Mouse (Mus musculus): ENCODE data around the gene Nhlrc3. TPM values are rescaled to one million over a fixed set of nuclear protein-coding genes. Genes with fewer than 3 reads are reported as not detected.

Gene Nhlrc3
- polyA plus RNA-seq (2015; fragmentation: Nextera tagmentation; extraction: Ambion mirVana), result 9.3 and 10.6 TPM in 2 replicates

- peak within 1 kb of the TSS; percentile 91 for H3K27ac ChIP-seq (ENCODE audit: low read length)
- H3K9ac ChIP-seq (replicated peaks; ENCODE audit: low read depth, low read length), result peak within 1 kb of the TSS; percentile 87
- peak; percentile 99 for ATAC-seq
- no peaks in the 10 kb centered on the region for H3K27me3 ChIP-seq (replicated peaks; ENCODE audit: control insufficient read depth, insufficient read depth, low read length)
- peaks cover 47% of the 10 kb centered on the region for H3K4me1 ChIP-seq (replicated peaks; ENCODE audit: control insufficient read depth, insufficient read depth, low read length)
- peaks cover 3% of the 10 kb centered on the region; the same call in 1 of the 2 replicates for H3K36me3 ChIP-seq (ENCODE audit: control insufficient read depth, insufficient read depth)
- no peaks in the 10 kb centered on the region for H3K9me3 ChIP-seq (ENCODE audit: control insufficient read depth, low read length)
- peak within 1 kb of the TSS; percentile 84 for H3K4me2 ChIP-seq (ENCODE audit: low read length)
- H3K4me3 ChIP-seq (replicated peaks; ENCODE audit: low read length), result peak within 1 kb of the TSS; percentile 95
- WGBS, result 0% methylated on average over 52 of the region's 52 CpGs
These were observed at the start of gene Nhlrc3, which contains the start of gene Proser1 for GRCm38 (mm10) chr3:53463046-53463764. Nhlrc3 (minus strand) TSS chr3:53463332. Proser1 (plus strand) TSS chr3:53463666.

DNA sequence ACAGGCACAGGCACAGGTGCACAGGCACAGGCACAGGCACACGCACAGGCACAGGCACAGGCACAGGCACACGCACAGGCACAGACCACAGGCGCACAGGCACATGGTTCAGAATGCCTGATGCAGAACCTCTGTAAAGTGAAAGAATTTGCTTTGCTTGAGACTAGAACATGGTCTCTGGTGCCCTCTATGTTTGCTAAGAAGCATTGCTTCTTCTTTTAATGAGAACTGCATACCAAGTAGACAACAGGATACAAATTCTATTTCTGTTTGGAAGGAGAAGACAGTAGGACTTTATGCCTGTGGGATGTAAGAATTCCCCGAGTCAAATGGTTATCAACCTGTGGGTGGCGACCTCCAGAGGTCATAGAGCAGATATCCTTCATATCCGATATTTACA is 39.3 kb upstream of the Nhlrc3 start:
- H3K9me3 ChIP-seq (ENCODE audit: control insufficient read depth, low read length), result no peaks in the 10 kb centered on the region
- H3K4me2 ChIP-seq (ENCODE audit: low read length), result no peak overlapping the region
- no peaks in the 10 kb centered on the region for H3K27me3 ChIP-seq (replicated peaks; ENCODE audit: control insufficient read depth, insufficient read depth, low read length)
- H3K27ac ChIP-seq (ENCODE audit: low read length), result no peak overlapping the region
- no peak overlapping the region for H3K4me3 ChIP-seq (replicated peaks; ENCODE audit: low read length)
- H3K4me1 ChIP-seq (replicated peaks; ENCODE audit: control insufficient read depth, insufficient read depth, low read length), result no peaks in the 10 kb centered on the region
- H3K36me3 ChIP-seq (ENCODE audit: control insufficient read depth, insufficient read depth), result no peaks in the 10 kb centered on the region
- WGBS, result 74% methylated on average over 6 of the region's 6 CpGs
- no peak overlapping the region for H3K9ac ChIP-seq (replicated peaks; ENCODE audit: low read depth, low read length)
- no peak for ATAC-seq

- no peaks in the 10 kb centered on the region for H3K4me1 ChIP-seq (replicated peaks; ENCODE audit: control insufficient read depth, insufficient read depth, low read length)
- H3K4me3 ChIP-seq (replicated peaks; ENCODE audit: low read length), result no peak overlapping the region
- WGBS, result 86% methylated on average over 6 of the region's 6 CpGs
- no peak overlapping the region for H3K27ac ChIP-seq (ENCODE audit: low read length)
- no peak overlapping the region for H3K4me2 ChIP-seq (ENCODE audit: low read length)
- no peaks in the 10 kb centered on the region for H3K36me3 ChIP-seq (ENCODE audit: control insufficient read depth, insufficient read depth)
- ATAC-seq, result no peak
- H3K27me3 ChIP-seq (replicated peaks; ENCODE audit: control insufficient read depth, insufficient read depth, low read length), result no peaks in the 10 kb centered on the region
- H3K9me3 ChIP-seq (ENCODE audit: control insufficient read depth, low read length), result no peaks in the 10 kb centered on the region
- H3K9ac ChIP-seq (replicated peaks; ENCODE audit: low read depth, low read length), result no peak overlapping the region
These were observed 35.3 kb upstream of the Nhlrc3 start for GRCm38 (mm10) chr3:53498351-53498905.

DNA sequence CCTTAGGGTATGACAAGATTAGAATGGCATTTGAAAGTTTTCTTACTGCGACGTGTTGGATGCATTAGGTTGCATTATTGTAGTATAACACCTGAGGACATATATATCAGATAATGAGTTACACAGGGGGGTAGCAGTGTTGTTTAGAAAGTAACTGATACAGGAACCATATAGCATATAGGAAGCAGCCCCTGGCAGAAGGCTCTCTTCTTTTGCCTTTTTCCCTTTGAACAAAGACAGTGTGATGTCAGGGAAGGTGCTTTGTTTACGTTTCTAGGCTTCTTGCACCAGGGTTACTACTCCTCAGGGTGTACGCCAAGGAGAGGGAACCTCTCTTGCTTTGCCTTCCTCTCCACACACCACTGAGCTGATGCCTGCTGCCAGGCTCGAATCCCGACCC is 25.2 kb upstream of the Nhlrc3 start, which contains the start of gene Stoml3:
TSS of gene Stoml3 (plus strand) at position 301 of the 400 bp plus-strand sequence.
- Histone ChIP-seq H3K4me1 (replicated peaks; ENCODE audit: control insufficient read depth, insufficient read depth, low read length) (no peaks in the 10 kb centered on the region), H3K36me3 (ENCODE audit: control insufficient read depth, insufficient read depth) (no peaks in the 10 kb centered on the region; the same call in 1 of the 2 replicates), H3K4me3 (replicated peaks; ENCODE audit: low read length) (no peak within 1 kb of the TSS), H3K9me3 (ENCODE audit: control insufficient read depth, low read length) (no peaks in the 10 kb centered on the region), H3K27me3 (replicated peaks; ENCODE audit: control insufficient read depth, insufficient read depth, low read length) (no peaks in the 10 kb centered on the region), H3K4me2 (ENCODE audit: low read length) (no peak within 1 kb of the TSS), H3K9ac (replicated peaks; ENCODE audit: low read depth, low read length) (no peak within 1 kb of the TSS), H3K27ac (ENCODE audit: low read length) (no peak within 1 kb of the TSS)
- no peak for ATAC-seq
- WGBS, result 71% methylated on average over 6 of the region's 6 CpGs

GRCm38 (mm10) chr3:53486996-53487576 is 24.0 kb upstream of the Nhlrc3 start:
- no peak overlapping the region for H3K9ac ChIP-seq (replicated peaks; ENCODE audit: low read depth, low read length)
- 88% methylated on average over 9 of the region's 9 CpGs for WGBS
- H3K27ac ChIP-seq (ENCODE audit: low read length), result no peak overlapping the region
- no peaks in the 10 kb centered on the region for H3K4me1 ChIP-seq (replicated peaks; ENCODE audit: control insufficient read depth, insufficient read depth, low read length)
- no peaks in the 10 kb centered on the region for H3K9me3 ChIP-seq (ENCODE audit: control insufficient read depth, low read length)
- no peaks in the 10 kb centered on the region for H3K27me3 ChIP-seq (replicated peaks; ENCODE audit: control insufficient read depth, insufficient read depth, low read length)
- no peak overlapping the region for H3K4me3 ChIP-seq (replicated peaks; ENCODE audit: low read length)
- no peak overlapping the region for H3K4me2 ChIP-seq (ENCODE audit: low read length)
- ATAC-seq, result no peak
- peaks cover 3% of the 10 kb centered on the region for H3K36me3 ChIP-seq (ENCODE audit: control insufficient read depth, insufficient read depth)

DNA sequence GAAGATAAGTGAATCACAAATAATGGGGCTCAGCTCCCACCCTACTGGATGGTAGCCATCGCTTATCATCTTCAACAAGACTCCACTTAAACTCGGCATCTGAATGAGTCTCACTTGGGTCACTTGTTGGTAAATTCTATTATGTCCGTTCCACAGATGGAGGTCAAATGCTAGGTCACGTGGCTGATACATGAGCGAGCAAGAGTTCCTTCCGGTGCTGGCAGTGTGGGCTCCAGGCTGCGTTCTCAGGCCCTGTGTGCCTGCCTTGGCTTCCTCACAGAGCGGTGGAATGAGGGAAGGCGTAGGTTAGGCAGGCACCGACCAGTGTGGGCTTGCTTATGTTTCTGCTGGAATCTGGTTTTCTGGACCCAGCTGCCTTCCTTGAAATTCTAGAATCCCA is 23.4 kb upstream of the Nhlrc3 start:
- Histone ChIP-seq H3K27me3 (replicated peaks; ENCODE audit: control insufficient read depth, insufficient read depth, low read length) (no peaks in the 10 kb centered on the region), H3K4me2 (ENCODE audit: low read length) (no peak overlapping the region), H3K9me3 (ENCODE audit: control insufficient read depth, low read length) (no peaks in the 10 kb centered on the region), H3K4me3 (replicated peaks; ENCODE audit: low read length) (no peak overlapping the region), H3K36me3 (ENCODE audit: control insufficient read depth, insufficient read depth) (peaks cover 8% of the 10 kb centered on the region), H3K27ac (ENCODE audit: low read length) (no peak overlapping the region), H3K4me1 (replicated peaks; ENCODE audit: control insufficient read depth, insufficient read depth, low read length) (no peaks in the 10 kb centered on the region), H3K9ac (replicated peaks; ENCODE audit: low read depth, low read length) (no peak overlapping the region)
- 88% methylated on average over 10 of the region's 10 CpGs for WGBS
- ATAC-seq, result no peak

- ATAC-seq, result no peak
- WGBS, result 86% methylated on average over 8 of the region's 8 CpGs
- no peaks in the 10 kb centered on the region for H3K27me3 ChIP-seq (replicated peaks; ENCODE audit: control insufficient read depth, insufficient read depth, low read length)
- no peak overlapping the region for H3K4me3 ChIP-seq (replicated peaks; ENCODE audit: low read length)
- H3K27ac ChIP-seq (ENCODE audit: low read length), result no peak overlapping the region
- H3K9ac ChIP-seq (replicated peaks; ENCODE audit: low read depth, low read length), result no peak overlapping the region
- no peaks in the 10 kb centered on the region for H3K4me1 ChIP-seq (replicated peaks; ENCODE audit: control insufficient read depth, insufficient read depth, low read length)
- H3K9me3 ChIP-seq (ENCODE audit: control insufficient read depth, low read length), result no peaks in the 10 kb centered on the region
- no peak overlapping the region for H3K4me2 ChIP-seq (ENCODE audit: low read length)
- peaks cover 20% of the 10 kb centered on the region for H3K36me3 ChIP-seq (ENCODE audit: control insufficient read depth, insufficient read depth)
These were observed 20.4 kb upstream of the Nhlrc3 start for GRCm38 (mm10) chr3:53483414-53484059.

DNA sequence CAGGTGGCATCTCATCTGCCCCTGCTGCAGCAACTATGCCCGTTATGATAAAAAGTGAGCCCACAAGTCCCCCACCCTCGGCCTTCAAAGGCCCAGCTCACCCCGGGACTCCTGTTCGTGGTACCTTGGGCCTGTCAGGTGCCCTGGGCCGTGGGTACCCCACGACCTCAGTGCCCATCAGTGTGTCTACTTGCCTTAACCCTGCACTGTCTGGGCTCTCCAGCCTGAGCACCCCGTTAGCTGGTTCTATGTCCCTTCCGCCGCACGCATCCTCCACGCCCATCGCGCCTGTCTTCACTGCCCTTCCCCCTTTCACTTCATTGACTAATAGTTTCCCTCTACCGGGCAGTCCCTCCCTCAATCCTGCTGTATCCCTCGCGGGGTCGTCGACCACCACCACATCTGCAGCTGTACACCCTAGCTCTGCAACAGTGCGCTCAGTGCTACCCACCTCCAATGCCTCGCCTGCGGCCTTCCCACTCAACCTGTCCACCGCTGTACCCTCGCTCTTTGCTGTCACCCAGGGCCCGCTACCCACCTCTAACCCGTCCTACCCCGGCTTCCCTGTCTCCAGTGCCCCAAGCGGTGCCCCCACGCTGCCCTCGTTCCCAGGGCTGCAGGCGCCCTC is 15.4 kb upstream of the Nhlrc3 start:
- H3K4me1 ChIP-seq (replicated peaks; ENCODE audit: control insufficient read depth, insufficient read depth, low read length), result no peaks in the 10 kb centered on the region
- H3K4me2 ChIP-seq (ENCODE audit: low read length), result no peak overlapping the region
- H3K9me3 ChIP-seq (ENCODE audit: control insufficient read depth, low read length), result no peaks in the 10 kb centered on the region
- H3K9ac ChIP-seq (replicated peaks; ENCODE audit: low read depth, low read length), result no peak overlapping the region
- H3K36me3 ChIP-seq (ENCODE audit: control insufficient read depth, insufficient read depth), result peaks cover 53% of the 10 kb centered on the region
- 96% methylated on average over 30 of the region's 30 CpGs for WGBS
- no peak overlapping the region for H3K27ac ChIP-seq (ENCODE audit: low read length)
- H3K4me3 ChIP-seq (replicated peaks; ENCODE audit: low read length), result no peak overlapping the region
- no peaks in the 10 kb centered on the region for H3K27me3 ChIP-seq (replicated peaks; ENCODE audit: control insufficient read depth, insufficient read depth, low read length)
- peak; percentile 27 for ATAC-seq

DNA sequence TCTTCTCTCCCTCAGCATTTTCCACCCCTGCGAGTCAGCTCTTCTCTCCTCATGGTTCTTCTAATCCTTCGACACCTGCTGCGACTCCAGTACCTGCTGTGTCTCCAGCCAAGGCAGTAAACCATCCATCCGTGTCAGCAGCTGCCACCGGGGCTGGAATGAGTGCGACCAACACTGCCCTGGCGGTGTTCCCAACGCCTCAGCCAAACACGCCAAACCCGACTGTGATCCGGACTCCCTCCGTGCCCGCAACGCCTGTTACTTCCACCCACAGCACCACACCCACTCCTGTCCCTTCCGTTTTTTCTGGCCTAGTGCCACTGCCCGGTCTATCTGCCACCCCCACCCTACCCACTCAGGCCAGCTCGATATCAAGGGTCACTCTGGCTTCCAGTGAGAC is 14.3 kb upstream of the Nhlrc3 start:
- Histone ChIP-seq H3K4me2 (ENCODE audit: low read length) (no peak overlapping the region), H3K4me3 (replicated peaks; ENCODE audit: low read length) (no peak overlapping the region), H3K9ac (replicated peaks; ENCODE audit: low read depth, low read length) (no peak overlapping the region), H3K36me3 (ENCODE audit: control insufficient read depth, insufficient read depth) (peaks cover 58% of the 10 kb centered on the region), H3K9me3 (ENCODE audit: control insufficient read depth, low read length) (no peaks in the 10 kb centered on the region), H3K4me1 (replicated peaks; ENCODE audit: control insufficient read depth, insufficient read depth, low read length) (no peaks in the 10 kb centered on the region), H3K27ac (ENCODE audit: low read length) (no peak overlapping the region), H3K27me3 (replicated peaks; ENCODE audit: control insufficient read depth, insufficient read depth, low read length) (no peaks in the 10 kb centered on the region)
- ATAC-seq, result no peak
- WGBS, result 85% methylated on average over 17 of the region's 17 CpGs

Data from forebrain, embryonic 16.5 days (tissue).